Mouse (Mus musculus): ENCODE measurements around the gene Lbx2. TPM values are rescaled to one million over a fixed set of nuclear protein-coding genes. Genes with fewer than 3 reads are reported as not detected.

Lbx2 gene
- polyA plus RNA-seq, 2 experiments, result 0.46 TPM; not detected in 1

GRCm38 (mm10) chr6:83101688-83102556 lies 15.8 kb downstream of the Lbx2 start:
- Histone ChIP-seq H3K27me3 (ENCODE audit: control insufficient read depth, insufficient read depth, low read length) (no peaks in the 10 kb centered on the region), H3K27ac (peak overlapping the region; percentile 60), H3K4me2 (ENCODE audit: low read depth) (peak overlapping the region; percentile 93), H3K4me3 (ENCODE audit: insufficient read depth in 1 of 2, low read depth in 2 of 2, low read length in 2 of 2) (peak overlapping the region; percentile 63 to 81), H3K9me3 (ENCODE audit: control insufficient read depth, low read length) (no peaks in the 10 kb centered on the region), H3K36me3 (replicated peaks; ENCODE audit: control insufficient read depth, insufficient read depth, low read depth) (no peaks in the 10 kb centered on the region), H3K4me1 (replicated peaks; ENCODE audit: control insufficient read depth in 2 of 2, insufficient read depth in 2 of 2, low read length in 1 of 2) (peaks cover 8% of the 10 kb centered on the region in 2 experiments), H3K9ac (replicated peaks) (peak overlapping the region; percentile 86)
- ATAC-seq (ENCODE audit: insufficient read depth) (peak; percentile 80), DNase-seq (ENCODE audit: low read depth in 3 of 3, low spot score in 3 of 3) (peak in 2 of 3 experiments; percentile 55 to 62)
- TF ChIP-seq EP300 (IDR thresholded peaks at IDR 0.05; ENCODE audit: low read depth) (no peak), CTCF (IDR thresholded peaks at IDR 0.05; ENCODE audit: low read depth) (peak; percentile 59)
- under 1% methylated on average over 74 of the region's 74 CpGs for WGBS (ENCODE audit: insufficient replicate concordance)

- 0 out of 2 replicates have a peak, but pooled peaks have one; percentile 22 for TF ChIP-seq CTCF (IDR thresholded peaks at IDR 0.05; ENCODE audit: low read depth)
- TF ChIP-seq EP300 (IDR thresholded peaks at IDR 0.05; ENCODE audit: low read depth), result no peak
- H3K4me1 ChIP-seq (replicated peaks; ENCODE audit: control insufficient read depth in 2 of 2, insufficient read depth in 2 of 2, low read length in 1 of 2), result peaks cover 13% of the 10 kb centered on the region in 2 experiments
- no peaks in the 10 kb centered on the region for H3K27me3 ChIP-seq (ENCODE audit: control insufficient read depth, insufficient read depth, low read length)
- H3K4me3 ChIP-seq (ENCODE audit: insufficient read depth in 1 of 2, low read depth in 2 of 2, low read length in 2 of 2), result 0 out of 4 replicates have a peak overlapping the region, but pooled peaks of 1 of the 2 experiments have one; percentile 81
- H3K9me3 ChIP-seq (ENCODE audit: control insufficient read depth, low read length), result no peaks in the 10 kb centered on the region
- WGBS (ENCODE audit: insufficient replicate concordance), result 69% methylated on average over 11 of the region's 11 CpGs
- no peaks in the 10 kb centered on the region for H3K36me3 ChIP-seq (replicated peaks; ENCODE audit: control insufficient read depth, insufficient read depth, low read depth)
- no peak overlapping the region for H3K27ac ChIP-seq
- no peak overlapping the region for H3K9ac ChIP-seq (replicated peaks)
- H3K4me2 ChIP-seq (ENCODE audit: low read depth), result peak overlapping the region; percentile 93
- ATAC-seq (ENCODE audit: insufficient read depth), result no peak
- DNase-seq (ENCODE audit: low read depth in 3 of 3, low spot score in 3 of 3), result no peak
These were observed 17.0 kb downstream of the Lbx2 start for GRCm38 (mm10) chr6:83103130-83103650.

GRCm38 (mm10) chr6:83104158-83104557 lies 18.0 kb downstream of the Lbx2 start:
- Histone ChIP-seq H3K27me3 (ENCODE audit: control insufficient read depth, insufficient read depth, low read length) (no peaks in the 10 kb centered on the region), H3K4me3 (ENCODE audit: insufficient read depth in 1 of 2, low read depth in 2 of 2, low read length in 2 of 2) (no peak overlapping the region), H3K9me3 (ENCODE audit: control insufficient read depth, low read length) (no peaks in the 10 kb centered on the region), H3K4me2 (ENCODE audit: low read depth) (no peak overlapping the region), H3K36me3 (replicated peaks; ENCODE audit: control insufficient read depth, insufficient read depth, low read depth) (no peaks in the 10 kb centered on the region), H3K4me1 (replicated peaks; ENCODE audit: control insufficient read depth in 2 of 2, insufficient read depth in 2 of 2, low read length in 1 of 2) (peaks cover 16 to 17% of the 10 kb centered on the region in 2 experiments), H3K27ac (no peak overlapping the region), H3K9ac (replicated peaks) (no peak overlapping the region)
- whole genome bisulfite sequencing (ENCODE audit: insufficient replicate concordance), result 71% methylated on average over 4 of the region's 4 CpGs
- DNase-seq (ENCODE audit: low read depth in 3 of 3, low spot score in 3 of 3) (no peak), ATAC-seq (ENCODE audit: insufficient read depth) (no peak)
- TF ChIP-seq CTCF (IDR thresholded peaks at IDR 0.05; ENCODE audit: low read depth), result no peak
- no peak for TF ChIP-seq EP300 (IDR thresholded peaks at IDR 0.05; ENCODE audit: low read depth)

DNA sequence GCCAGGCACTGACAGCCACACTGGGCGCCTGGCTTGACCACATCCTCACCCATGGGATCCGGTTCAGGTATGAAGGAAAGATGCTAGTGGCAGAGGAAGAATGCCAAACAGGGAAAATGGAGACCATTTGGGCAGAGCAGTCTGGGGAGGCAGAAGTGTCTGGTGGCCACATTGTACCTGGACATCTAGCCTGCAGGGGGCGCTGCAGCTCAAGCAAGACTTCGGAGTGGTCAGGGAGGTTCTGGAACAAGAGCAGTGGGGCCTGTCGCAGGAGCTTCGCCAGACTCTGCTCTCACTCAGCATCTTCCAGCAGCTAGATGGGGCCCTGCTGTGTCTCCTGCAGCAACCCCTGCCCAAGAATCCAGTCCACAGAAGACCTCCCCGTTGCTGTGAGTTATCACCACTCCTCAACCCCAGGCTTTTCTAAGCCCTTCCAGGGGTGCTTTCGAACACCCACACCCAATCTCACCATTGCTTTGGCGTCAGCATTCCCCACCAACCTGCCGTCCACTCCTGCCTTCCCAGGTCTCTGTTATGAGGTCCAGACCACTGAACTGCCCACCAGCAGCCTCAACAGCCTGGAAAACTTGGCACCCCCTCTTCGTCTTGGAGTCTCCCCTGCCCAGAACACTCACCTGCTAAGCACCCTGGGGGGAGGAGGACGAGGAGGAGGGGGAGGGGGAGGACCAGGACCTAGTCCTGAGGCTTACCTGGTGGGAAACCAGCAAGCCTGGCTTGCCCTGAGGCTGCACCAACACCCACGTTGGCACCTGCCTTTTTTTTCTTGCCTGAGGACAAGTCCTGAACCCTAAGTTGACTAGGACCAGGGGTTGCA lies 21.6 kb downstream of the Lbx2 start:
- Histone ChIP-seq H3K4me1 (replicated peaks; ENCODE audit: control insufficient read depth in 2 of 2, insufficient read depth in 2 of 2, low read length in 1 of 2) (peaks cover 19 to 27% of the 10 kb centered on the region in 2 experiments), H3K4me2 (ENCODE audit: low read depth) (peak overlapping the region; percentile 97), H3K4me3 (ENCODE audit: insufficient read depth in 1 of 2, low read depth in 2 of 2, low read length in 2 of 2) (peak overlapping the region; percentile 79 to 99), H3K27me3 (ENCODE audit: control insufficient read depth, insufficient read depth, low read length) (no peaks in the 10 kb centered on the region), H3K27ac (peak overlapping the region; percentile 42), H3K36me3 (replicated peaks; ENCODE audit: control insufficient read depth, insufficient read depth, low read depth) (peaks cover 3% of the 10 kb centered on the region; the same call in 1 of the 2 replicates), H3K9me3 (ENCODE audit: control insufficient read depth, low read length) (no peaks in the 10 kb centered on the region), H3K9ac (replicated peaks) (peak overlapping the region; percentile 4)
- 34% methylated on average over 13 of the region's 13 CpGs for WGBS (ENCODE audit: insufficient replicate concordance)
- ATAC-seq (ENCODE audit: insufficient read depth) (peak; percentile 39), DNase-seq (ENCODE audit: low read depth in 3 of 3, low spot score in 3 of 3) (peak; percentile 72 to 74 (median 72))
- TF ChIP-seq CTCF (IDR thresholded peaks at IDR 0.05; ENCODE audit: low read depth) (peak; percentile 98), EP300 (IDR thresholded peaks at IDR 0.05; ENCODE audit: low read depth) (no peak)
